Mouse (Mus musculus) heart, embryonic 13.5 days (tissue): ENCODE data around the gene Btnl1. TPM values are rescaled to one million over a fixed set of nuclear protein-coding genes. Genes with fewer than 3 reads are reported as not detected.

ENCODE experiments used
- ATAC-seq: fragments of 200-750 bp; cut with Nextera tagmentation; 2 replicates; pipeline ENCODE4 v1.8.0; 2017; ENCODE audit warnings: moderate TSS enrichment; ENCODE audit not compliant: insufficient number of reproducible peaks, low FRiP score, low TSS enrichment; ENCODE audit errors: extremely low read depth
- H3K27ac ChIP-seq: fragments of 300-500 bp; sonication (generic); replicated peaks from 2 replicates; pipeline ENCODE4 v1.5.1; 2015; ENCODE audit warnings: moderate library complexity, mild to moderate bottlenecking, inconsistent platforms
- H3K27me3 ChIP-seq: fragments of 300-500 bp; sonication (generic); replicated peaks from 2 replicates; pipeline ENCODE4 v1.6.1; 2015; ENCODE audit warnings: mild to moderate bottlenecking, inconsistent platforms
- H3K36me3 ChIP-seq: fragments of 300-500 bp; sonication (generic); 2 replicates; pipeline ENCODE4 v1.6.1; 2015; ENCODE audit warnings: mild to moderate bottlenecking, inconsistent platforms
- H3K4me1 ChIP-seq: fragments of 300-500 bp; sonication (generic); 2 replicates; pipeline ENCODE4 v1.6.1; 2015; ENCODE audit warnings: inconsistent platforms
- H3K4me2 ChIP-seq: fragments of 300-500 bp; sonication (generic); 2 replicates; pipeline ENCODE4 v1.6.1; 2015; ENCODE audit warnings: inconsistent platforms, mild to moderate bottlenecking, moderate library complexity
- H3K4me3 ChIP-seq: fragments of 300-500 bp; sonication (generic); 2 replicates; pipeline ENCODE4 v1.5.1; 2015; ENCODE audit warnings: moderate library complexity, mild to moderate bottlenecking, inconsistent platforms
- H3K9ac ChIP-seq: fragments of 300-500 bp; sonication (generic); 2 replicates; pipeline ENCODE4 v1.6.1; 2015; ENCODE audit warnings: inconsistent platforms, mild to moderate bottlenecking, moderate library complexity
- H3K9me3 ChIP-seq: fragments of 300-500 bp; sonication (generic); 2 replicates; pipeline ENCODE4 v1.6.1; 2016; ENCODE audit warnings: inconsistent platforms
- WGBS: fragments of 180-500 bp; shearing (Covaris S2); methylation state at CpG from one replicate; pipeline ENCODE4 v1.1.7; 2015; ENCODE audit warnings: mixed read lengths; 5-methylcytosine and 5-hydroxymethylcytosine counted together
- polyA plus RNA-seq: library from polyadenylated mRNA; unstranded; fragments of >200 nt; fragmentation: Nextera tagmentation; extraction: Ambion mirVana; gene quantifications from 2 replicates; pipeline ENCODE4 v1.2.1, GENCODE M21; 2015

The Btnl1 gene
- polyA plus RNA-seq, 1 experiment from 2014 or later, result not detected

GRCm38 (mm10) chr17:34386656-34387055 lies 9.7 kb downstream of the Btnl1 start:
- Histone ChIP-seq H3K36me3 (no peaks in the 10 kb centered on the region), H3K4me1 (no peaks in the 10 kb centered on the region), H3K9ac (no peak overlapping the region), H3K4me3 (no peak overlapping the region), H3K27ac (no peak overlapping the region), H3K27me3 (peaks cover 23% of the 10 kb centered on the region), H3K4me2 (no peak overlapping the region), H3K9me3 (no peaks in the 10 kb centered on the region)
- 70% methylated on average over 2 of the region's 2 CpGs for WGBS
- no peak for ATAC-seq

DNA sequence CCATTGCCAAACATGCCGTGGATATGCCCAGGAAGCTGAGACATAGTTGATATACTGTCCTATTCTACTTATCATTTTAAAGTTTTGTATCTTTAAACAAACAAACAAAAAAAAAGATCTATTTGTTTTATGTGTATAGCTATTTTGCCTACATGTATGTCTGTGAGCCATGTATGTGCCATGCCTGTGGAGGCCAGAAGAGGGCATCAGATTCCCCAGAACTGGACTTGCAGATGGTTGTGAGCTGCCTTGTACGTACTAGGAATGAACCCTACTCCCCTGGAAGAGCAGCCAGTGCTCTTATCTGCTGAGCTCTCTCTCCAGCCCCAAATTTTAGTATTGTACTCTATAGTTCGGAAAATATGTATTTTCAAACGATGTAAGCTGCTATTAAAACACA lies 11.6 kb downstream of the Btnl1 start:
- Histone ChIP-seq H3K27ac (no peak overlapping the region), H3K27me3 (peaks cover 35% of the 10 kb centered on the region), H3K4me3 (no peak overlapping the region), H3K9me3 (0 out of 2 replicates have a peak, but pooled peaks cover under 1% of the 10 kb centered on the region), H3K9ac (no peak overlapping the region), H3K36me3 (no peaks in the 10 kb centered on the region), H3K4me2 (no peak overlapping the region), H3K4me1 (no peaks in the 10 kb centered on the region; the same call in 1 of the 2 replicates)
- no peak for ATAC-seq
- 26% methylated on average over 4 of the region's 4 CpGs for WGBS

- Histone ChIP-seq H3K4me2 (no peak overlapping the region), H3K9me3 (0 out of 2 replicates have a peak, but pooled peaks cover 3% of the 10 kb centered on the region), H3K4me3 (no peak overlapping the region), H3K9ac (no peak overlapping the region), H3K27me3 (peaks cover 30% of the 10 kb centered on the region), H3K4me1 (no peaks in the 10 kb centered on the region; the same call in 1 of the 2 replicates), H3K36me3 (no peaks in the 10 kb centered on the region), H3K27ac (no peak overlapping the region)
- no peak for ATAC-seq
- WGBS, result 57% methylated on average over 7 of the region's 7 CpGs
These were observed 14.6 kb downstream of the Btnl1 start for GRCm38 (mm10) chr17:34391507-34391906.

DNA sequence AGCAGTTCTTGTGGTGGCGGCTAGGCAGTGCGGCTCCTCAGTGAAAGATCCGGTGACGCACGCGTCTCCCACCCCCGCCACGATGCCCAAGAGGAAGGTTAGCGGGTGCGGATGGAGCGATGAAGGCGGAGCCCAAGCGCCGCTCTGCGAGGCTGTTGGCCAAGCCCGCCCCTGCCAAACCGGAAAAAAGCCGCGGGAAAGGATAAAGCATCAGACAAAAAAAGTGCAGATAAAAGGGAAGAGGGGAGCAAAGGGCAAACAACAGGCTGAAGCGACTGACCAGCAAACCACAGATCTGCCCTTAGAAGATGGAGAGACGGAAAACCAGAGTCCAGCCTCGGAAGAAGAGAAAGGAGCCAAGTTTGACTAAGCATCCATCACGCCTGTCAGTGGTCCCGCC lies 15.4 kb downstream of the Btnl1 start:
- H3K4me2 ChIP-seq, result peak overlapping the region; percentile 67
- 0 out of 2 replicates have a peak, but pooled peaks cover 3% of the 10 kb centered on the region for H3K9me3 ChIP-seq
- H3K4me1 ChIP-seq, result no peaks in the 10 kb centered on the region; the same call in 1 of the 2 replicates
- no peaks in the 10 kb centered on the region for H3K36me3 ChIP-seq
- H3K9ac ChIP-seq, result peak overlapping the region; percentile 47; the same call in 1 of the 2 replicates
- H3K27ac ChIP-seq, result no peak overlapping the region
- no peak for ATAC-seq
- peak overlapping the region; percentile 47 for H3K4me3 ChIP-seq
- peaks cover 30% of the 10 kb centered on the region for H3K27me3 ChIP-seq
- 3% methylated on average over 24 of the region's 24 CpGs for WGBS

- ATAC-seq, result no peak
These were observed 20.4 kb downstream of the Btnl1 start for GRCm38 (mm10) chr17:34397357-34397756.

GRCm38 (mm10) chr17:34398058-34398710 lies 21.3 kb downstream of the Btnl1 start:
- 14% methylated on average over 9 of the region's 9 CpGs for WGBS
- no peaks in the 10 kb centered on the region for H3K36me3 ChIP-seq
- peak overlapping the region; percentile 55 for H3K4me3 ChIP-seq
- H3K27me3 ChIP-seq, result peaks cover 32% of the 10 kb centered on the region
- no peaks in the 10 kb centered on the region for H3K4me1 ChIP-seq
- no peak for ATAC-seq
- H3K9ac ChIP-seq, result peak overlapping the region; percentile 74; the same call in 1 of the 2 replicates
- 0 out of 2 replicates have a peak, but pooled peaks cover 3% of the 10 kb centered on the region for H3K9me3 ChIP-seq
- peak overlapping the region; percentile 78 for H3K4me2 ChIP-seq
- H3K27ac ChIP-seq, result no peak overlapping the region

More at GRCm38 (mm10) chr17:34397357-34397756, 20.4 kb downstream of the Btnl1 start:
- 58% methylated on average over 5 of the region's 5 CpGs for WGBS
- H3K4me1 ChIP-seq, result no peaks in the 10 kb centered on the region; the same call in 1 of the 2 replicates
- no peak overlapping the region for H3K4me3 ChIP-seq
- no peak overlapping the region for H3K9ac ChIP-seq
- H3K27ac ChIP-seq, result no peak overlapping the region
- peaks cover 34% of the 10 kb centered on the region for H3K27me3 ChIP-seq
- no peaks in the 10 kb centered on the region for H3K36me3 ChIP-seq
- 0 out of 2 replicates have a peak, but pooled peaks cover 3% of the 10 kb centered on the region for H3K9me3 ChIP-seq
- H3K4me2 ChIP-seq, result no peak overlapping the region

- Histone ChIP-seq H3K27me3 (peaks cover 31% of the 10 kb centered on the region), H3K36me3 (no peaks in the 10 kb centered on the region), H3K4me3 (peak within 1 kb of the TSS; percentile 55), H3K4me2 (peak within 1 kb of the TSS; percentile 78), H3K27ac (peak within 1 kb of the TSS; percentile 8; the same call in 1 of the 2 replicates), H3K9me3 (no peaks in the 10 kb centered on the region), H3K9ac (peak within 1 kb of the TSS; percentile 74), H3K4me1 (no peaks in the 10 kb centered on the region)
- WGBS, result 6% methylated on average over 34 of the region's 34 CpGs
- ATAC-seq, result peak; percentile 46; the same call in 1 of the 2 replicates
These were observed 21.9 kb downstream of the Btnl1 start, which contains the start of gene BC051142 for GRCm38 (mm10) chr17:34398711-34399393. Gene BC051142 (plus strand): TSS chr17:34398820.

- peaks cover 31% of the 10 kb centered on the region for H3K27me3 ChIP-seq
- peak overlapping the region; percentile 78 for H3K4me2 ChIP-seq
- no peaks in the 10 kb centered on the region for H3K4me1 ChIP-seq
- peak overlapping the region; percentile 55 for H3K4me3 ChIP-seq
- no peaks in the 10 kb centered on the region for H3K36me3 ChIP-seq
- H3K27ac ChIP-seq, result no peak overlapping the region
- 55% methylated on average over 4 of the region's 4 CpGs for WGBS
- 0 out of 2 replicates have a peak overlapping the region, but pooled peaks have one; percentile 74 for H3K9ac ChIP-seq
- no peaks in the 10 kb centered on the region for H3K9me3 ChIP-seq
- no peak for ATAC-seq
These were observed 22.4 kb downstream of the Btnl1 start for GRCm38 (mm10) chr17:34399394-34399715.

DNA sequence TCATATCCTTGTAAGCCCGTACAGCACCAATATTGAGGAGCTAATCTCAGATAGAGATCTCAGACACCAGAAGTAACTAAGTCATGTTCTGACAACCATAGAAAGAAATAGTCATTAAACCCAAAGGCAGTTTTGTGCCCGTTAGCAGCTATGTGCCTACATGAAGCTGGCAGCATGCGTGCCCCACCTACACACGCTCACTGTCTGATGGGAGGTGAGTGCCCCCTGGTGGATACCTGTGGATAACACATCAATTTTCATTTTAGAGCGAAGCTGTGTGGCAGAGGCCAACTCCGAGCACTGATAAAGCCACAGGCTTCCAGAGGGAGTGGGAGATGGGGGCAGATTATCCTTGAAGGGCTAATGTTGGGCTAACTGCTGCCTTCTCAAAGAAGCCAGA lies 34.2 kb downstream of the Btnl1 start:
- H3K4me1 ChIP-seq, result no peaks in the 10 kb centered on the region
- no peaks in the 10 kb centered on the region for H3K9me3 ChIP-seq
- H3K36me3 ChIP-seq, result no peaks in the 10 kb centered on the region
- H3K4me3 ChIP-seq, result no peak overlapping the region
- H3K27ac ChIP-seq, result no peak overlapping the region
- ATAC-seq, result no peak
- H3K4me2 ChIP-seq, result no peak overlapping the region
- 17% methylated on average over 6 of the region's 6 CpGs for WGBS
- no peak overlapping the region for H3K9ac ChIP-seq
- peaks cover 38% of the 10 kb centered on the region for H3K27me3 ChIP-seq

- Histone ChIP-seq H3K36me3 (no peaks in the 10 kb centered on the region), H3K9ac (no peak overlapping the region), H3K4me1 (no peaks in the 10 kb centered on the region), H3K4me3 (no peak overlapping the region), H3K4me2 (no peak overlapping the region), H3K27ac (no peak overlapping the region), H3K9me3 (no peaks in the 10 kb centered on the region), H3K27me3 (peaks cover 24% of the 10 kb centered on the region)
- no peak for ATAC-seq
- 58% methylated on average over 7 of the region's 7 CpGs for WGBS
These were observed 43.1 kb downstream of the Btnl1 start for GRCm38 (mm10) chr17:34420014-34420413.

DNA sequence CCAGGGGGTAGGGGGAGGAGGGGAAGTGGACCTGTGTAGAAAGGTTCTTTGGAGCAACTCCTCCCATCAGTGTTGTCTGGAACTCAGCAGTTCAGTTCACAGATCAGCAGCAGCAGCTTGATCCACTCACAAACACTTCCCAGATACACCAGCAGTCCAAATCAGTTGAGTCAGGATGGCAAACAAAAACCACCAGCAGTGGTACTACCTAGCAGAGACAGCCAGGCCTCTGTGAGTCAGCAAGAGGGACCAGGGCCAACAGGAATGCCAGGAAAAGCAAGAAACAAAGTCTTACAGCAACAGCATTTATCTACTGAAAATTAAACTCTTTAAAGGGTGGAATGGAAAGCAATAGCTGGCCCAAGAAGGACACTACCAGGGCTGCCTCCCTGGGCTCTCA lies 50.7 kb downstream of the Btnl1 start:
- no peaks in the 10 kb centered on the region for H3K9me3 ChIP-seq
- H3K36me3 ChIP-seq, result no peaks in the 10 kb centered on the region
- H3K4me1 ChIP-seq, result no peaks in the 10 kb centered on the region
- no peak for ATAC-seq
- H3K9ac ChIP-seq, result no peak overlapping the region
- H3K4me2 ChIP-seq, result no peak overlapping the region
- H3K4me3 ChIP-seq, result no peak overlapping the region
- H3K27ac ChIP-seq, result no peak overlapping the region
- 0 out of 2 replicates have a peak, but pooled peaks cover 3% of the 10 kb centered on the region for H3K27me3 ChIP-seq
